Mouse (Mus musculus) right cerebral cortex, postnatal 14 days (tissue): ENCODE measurements around the gene Gm44511.
"Not testable (repeated sequence)": the region's sequence is repeated elsewhere in the genome, so short reads cannot be mapped to it uniquely, and the experiment has no call there.

Experiments used
- DNase-seq: peaks from one replicate; pipeline ENCODE4 v3.0.0; 2022

The Gm44511 gene

DNA sequence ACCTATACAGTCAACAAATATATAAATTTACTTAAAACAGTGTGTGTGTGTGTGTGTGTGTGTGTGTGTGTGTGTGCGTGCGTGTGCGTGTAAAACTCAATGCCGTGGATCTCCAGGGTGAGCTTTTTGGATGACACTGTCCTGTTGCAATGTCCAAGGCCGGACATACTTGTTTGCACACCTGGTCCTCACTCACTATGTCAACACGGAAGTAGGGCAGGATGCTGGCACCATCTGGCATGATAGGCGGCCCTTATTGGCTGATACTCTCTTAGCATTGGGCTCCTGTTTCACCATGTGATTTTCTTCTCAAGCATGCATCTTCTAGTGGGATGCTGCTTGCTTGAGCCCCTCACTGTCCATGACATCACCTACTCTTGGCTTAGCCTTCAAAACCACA is 13.8 kb upstream of the Gm44511 start:
- DNase-seq, result no peak

DNA sequence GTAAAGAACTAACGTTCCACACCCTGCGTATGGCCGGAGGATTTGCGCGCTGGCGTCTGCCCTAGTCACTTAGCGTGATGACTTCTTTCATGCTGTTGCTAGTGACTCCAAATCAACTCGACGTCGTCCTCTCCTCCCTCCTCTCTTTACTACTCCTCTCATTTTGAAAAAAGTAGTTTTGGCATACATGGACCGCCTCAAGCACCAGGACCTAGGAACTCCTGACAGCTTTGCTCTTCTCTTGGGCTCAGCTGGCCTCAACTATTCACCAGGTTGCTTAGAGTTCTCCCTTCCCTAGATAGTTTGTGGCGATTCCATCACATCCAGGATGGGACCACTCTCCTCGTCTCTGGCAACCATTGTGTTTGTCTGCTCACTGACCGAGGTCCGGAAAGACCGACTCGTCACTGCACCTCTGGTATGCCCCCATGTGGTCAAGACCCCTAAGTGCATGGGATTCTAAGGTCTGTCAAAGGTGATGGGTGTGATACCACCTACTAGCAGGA is 13.2 kb upstream of the Gm44511 start:
- DNase-seq, result peak; percentile 52

DNA sequence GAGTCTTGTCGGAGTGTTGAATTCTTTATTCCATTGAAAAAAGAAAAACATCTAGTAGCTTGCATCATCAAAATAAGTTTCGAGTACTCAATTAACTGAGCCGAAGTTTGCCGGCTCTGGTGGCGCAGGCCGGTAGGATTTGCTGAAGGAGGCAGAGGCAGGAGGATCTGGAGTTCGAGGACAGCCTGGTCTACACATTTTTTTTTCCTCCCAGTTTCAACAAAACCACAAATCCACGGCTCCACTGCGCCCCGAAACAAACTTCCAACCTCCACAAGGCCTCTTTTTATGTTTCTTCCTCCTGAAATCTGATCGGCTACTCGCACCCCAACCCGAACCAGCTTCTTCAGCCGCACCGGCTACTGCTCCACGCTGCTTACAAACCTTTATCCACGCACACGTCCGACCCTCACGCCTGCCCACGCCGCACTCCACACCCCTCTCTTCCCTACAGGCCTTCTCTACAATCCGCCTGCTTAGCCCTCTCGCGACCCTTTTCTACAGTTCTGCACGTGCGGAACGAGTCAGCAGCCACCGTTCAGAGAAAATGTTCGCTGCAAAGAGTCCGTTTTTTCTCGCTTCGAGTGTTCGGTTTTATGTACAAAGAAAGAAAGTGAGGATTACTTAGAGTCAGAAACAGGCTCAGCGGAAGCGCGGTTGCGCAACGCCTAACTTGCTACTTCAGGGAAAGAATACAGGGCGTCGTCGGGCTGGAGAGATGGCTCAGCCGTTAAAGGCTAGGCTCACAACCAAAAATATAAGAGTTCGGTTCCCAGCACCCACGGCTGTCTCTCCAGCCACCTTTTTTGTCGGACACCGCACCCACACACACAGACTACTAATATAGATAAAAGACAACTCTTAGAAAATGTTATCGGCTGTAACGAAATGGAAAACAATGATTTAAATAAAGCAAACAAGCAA is 12.5 kb upstream of the Gm44511 start:
- peak; percentile 75 for DNase-seq

DNA sequence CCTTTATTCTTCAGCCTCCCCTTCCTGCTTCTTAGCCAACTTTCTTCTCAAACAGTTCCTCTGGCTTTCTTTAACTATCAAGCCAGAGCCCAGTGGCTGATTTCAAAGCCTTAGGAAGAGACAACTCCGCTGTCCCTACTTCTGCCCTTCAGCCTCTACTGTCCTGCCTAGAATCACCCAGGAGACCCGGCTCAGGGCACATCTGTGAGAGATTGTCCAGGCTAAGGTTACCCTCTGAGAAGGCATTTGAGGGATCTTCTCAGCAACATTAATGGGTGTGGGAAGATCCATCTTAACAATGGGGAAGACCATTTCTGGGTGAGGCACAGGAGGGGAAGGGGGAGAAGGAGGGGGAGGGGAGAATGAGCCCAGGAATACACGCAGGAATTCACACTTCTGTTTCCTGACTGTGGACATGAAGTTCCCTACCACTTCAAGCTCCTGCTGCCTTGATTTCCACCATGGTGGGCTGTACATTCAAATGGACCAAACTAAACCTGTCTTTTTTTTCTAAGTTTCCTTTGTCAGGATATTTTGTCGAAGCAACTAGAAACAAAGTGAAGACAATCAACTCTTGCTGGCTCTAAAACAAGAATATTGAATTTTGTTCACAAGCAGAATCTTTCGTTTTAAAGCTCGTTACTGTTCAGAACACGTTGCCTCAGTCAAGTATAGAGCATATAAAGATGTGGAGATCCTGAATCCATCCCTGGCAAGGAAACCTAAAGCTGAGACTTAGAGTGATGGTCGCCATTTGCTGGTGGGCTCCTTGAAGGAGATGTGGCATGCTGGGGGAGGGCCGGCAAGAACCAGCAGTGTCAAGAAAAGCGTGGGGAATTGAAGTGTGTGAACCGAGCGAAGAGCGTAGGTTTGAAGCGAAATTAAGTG is 11.6 kb upstream of the Gm44511 start:
- no peak for DNase-seq

DNA sequence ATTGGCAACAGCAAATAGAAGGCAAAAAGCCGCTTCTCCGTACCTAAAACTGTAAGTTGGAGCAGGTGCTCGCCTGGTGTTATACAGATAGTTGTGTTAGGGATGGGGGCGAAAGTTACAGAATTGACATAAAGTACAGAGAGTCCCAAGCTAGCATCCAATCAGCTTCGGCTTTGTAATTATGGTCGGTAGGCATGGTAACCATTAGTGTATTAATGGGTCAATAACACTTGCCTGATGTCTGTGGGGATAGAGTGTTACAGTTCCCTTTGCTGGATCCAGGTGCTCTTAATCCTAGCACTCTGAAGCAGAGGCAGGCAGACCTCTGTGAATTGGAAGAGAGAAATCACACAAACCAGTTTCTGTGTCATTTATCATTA is 10.8 kb upstream of the Gm44511 start:
- no peak for DNase-seq

DNA sequence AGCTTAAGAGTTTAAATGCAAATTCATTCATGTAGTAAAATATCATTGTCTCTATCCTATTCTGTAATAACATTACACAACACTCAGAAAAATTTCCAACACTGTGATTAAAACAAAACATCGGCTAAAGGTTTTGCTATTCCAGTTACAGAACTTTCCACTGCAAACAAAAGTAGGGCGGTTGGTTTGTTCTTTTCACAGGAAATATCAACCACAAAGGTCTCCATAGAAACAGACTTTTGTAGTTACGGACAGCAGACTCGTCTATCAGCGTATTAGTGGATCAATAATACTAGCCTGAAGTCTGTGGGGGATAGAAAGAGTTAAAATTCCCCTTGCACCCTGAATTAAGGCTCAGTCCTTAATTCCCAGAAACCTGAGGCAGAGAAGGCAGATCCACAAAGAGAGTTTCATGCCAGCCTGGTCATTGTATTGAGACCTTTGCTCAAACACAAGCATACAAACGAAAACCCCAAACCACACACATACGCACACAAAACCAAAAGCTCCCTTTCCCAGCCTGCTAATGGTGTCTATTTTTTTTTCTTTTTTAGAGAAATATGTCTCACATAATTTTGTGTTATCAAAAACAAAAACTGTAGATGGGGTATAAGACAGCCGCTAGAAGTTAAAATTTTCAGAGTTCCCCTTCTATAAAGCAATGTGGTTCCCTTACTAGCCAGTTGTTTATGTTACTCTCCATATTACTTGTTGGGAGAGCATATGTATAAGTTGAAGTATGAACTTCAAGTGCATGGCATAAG is 10.3 kb upstream of the Gm44511 start:
- no peak for DNase-seq

DNA sequence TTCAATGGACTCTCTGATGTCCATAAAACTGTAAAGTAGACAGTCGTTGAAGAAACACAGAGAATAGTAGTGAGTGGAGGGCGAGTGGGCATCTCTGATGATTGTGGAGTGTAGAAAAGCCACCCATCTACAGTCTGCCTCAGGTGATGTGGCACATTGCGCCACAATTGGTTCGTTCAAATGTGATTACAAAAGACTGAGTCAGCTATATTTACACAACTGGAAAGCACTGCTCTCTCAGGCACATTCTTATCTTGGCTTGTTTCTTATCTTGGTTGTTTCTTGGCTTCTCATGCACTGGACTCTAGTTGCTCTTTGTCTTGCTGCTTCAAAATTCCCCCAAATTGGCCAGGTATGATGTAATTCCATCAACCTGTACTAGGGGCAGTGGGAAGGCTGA is 9.5 kb upstream of the Gm44511 start:
- DNase-seq, result no peak

DNA sequence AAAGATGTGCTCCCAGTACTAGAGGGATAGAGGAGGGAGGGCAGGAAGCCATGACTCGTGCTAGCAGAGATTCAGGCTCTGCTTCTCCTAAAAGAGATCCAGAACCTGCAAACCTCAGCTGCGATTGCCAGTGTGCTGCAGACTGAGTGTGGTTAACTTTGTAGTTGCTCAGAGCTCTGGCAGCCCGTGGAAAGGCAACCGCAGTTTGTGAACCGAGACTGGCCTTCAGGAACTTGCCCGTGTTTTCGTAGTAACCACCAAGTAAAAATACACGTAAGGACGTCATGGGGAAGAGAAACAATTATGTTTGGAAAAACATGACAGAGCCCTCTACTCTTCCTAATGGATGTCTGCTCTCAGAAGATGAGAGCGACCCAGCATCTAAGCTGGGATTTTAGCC is 6.9 kb upstream of the Gm44511 start:
- DNase-seq, result no peak

DNA sequence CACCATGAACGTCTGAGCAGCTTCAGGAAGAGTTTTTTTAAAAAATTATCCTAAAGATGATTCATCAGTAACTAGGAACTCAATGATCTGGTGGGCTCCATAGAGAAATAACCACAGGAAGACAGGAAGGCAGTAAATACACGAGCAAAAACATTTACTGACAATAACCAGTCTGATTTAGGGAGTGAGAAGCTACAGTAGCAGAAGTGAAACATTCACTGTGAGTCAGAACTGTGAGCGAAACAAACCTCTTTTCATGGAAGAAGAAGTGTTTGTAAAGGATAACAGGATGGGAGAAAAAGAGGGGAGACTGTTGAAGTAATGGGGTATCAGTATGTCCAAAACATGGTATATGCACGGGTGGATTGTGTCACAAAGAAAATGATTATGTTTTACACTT is 3.7 kb upstream of the Gm44511 start:
- no peak for DNase-seq

DNA sequence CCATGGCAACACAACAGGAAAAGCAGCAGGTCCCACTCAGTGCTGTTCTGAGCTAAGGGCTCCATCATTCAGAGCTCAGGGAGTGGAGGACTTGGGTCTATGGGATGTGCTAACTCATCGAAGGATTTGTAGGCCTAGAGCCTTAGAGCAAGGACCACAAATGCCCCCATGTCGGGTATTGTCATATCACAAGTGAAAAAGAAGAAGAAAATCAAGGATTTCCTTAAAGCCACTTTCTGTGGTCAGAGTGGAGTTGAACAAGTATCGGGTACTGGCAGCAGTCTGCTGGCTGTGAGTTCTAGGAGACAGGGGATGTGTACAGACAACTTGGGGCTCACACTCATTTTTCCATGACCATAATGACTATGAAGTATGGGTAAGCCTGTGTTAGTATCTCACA is 666 bp upstream of the Gm44511 start:
- no peak for DNase-seq

DNA sequence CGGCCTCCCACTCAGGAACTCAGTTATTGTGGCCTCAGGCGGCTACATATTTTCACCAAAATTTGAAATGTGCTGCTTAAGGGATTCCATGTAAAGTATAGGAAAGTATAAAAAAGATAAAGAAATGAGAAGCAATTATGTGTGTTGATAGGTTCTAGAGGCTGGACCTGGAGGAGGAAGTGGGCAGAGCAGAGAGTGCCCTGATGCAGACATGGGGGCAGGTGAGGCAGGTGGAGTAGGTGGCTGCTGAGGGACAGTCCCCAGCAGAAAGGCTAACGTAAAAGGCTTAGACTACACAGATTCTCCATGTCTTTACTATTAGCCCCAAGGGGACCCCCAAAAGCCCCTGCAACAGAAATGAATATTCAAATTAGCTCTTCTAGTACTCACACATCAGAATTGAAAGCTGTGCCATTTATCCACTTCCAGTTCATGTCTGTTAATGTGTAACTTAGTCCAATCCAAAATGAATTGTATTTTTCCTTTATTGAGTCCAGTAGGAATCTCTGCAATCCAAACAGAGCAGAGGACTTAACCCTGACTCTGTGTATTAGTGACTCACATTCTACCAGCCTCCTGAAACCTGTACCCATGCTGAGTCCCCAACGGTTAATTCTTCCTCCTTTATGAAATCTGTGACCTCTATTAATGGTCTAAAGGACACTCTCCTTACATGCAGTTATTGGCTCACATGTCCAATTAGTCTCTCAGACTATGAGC is 7.9 kb downstream of the Gm44511 start:
- DNase-seq, result no peak

DNA sequence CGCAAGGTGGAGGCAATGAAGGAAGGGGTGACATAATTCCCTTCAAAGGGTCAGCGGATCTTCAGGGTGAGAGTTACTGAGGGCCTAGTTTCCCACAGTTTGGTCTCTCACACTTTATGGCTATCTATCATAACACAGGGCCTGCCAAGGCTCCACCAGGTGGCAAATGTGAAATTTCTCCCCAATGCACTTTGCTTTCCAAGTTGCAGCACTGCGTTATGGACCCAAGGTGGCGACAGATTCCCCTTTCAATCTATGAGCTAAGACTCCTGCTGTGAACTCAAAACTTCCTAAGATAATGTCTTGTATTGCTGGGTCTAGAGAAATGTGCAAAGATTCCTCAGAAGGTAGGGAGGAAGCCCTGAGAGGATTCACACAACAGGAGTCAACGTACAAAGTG is 17.6 kb downstream of the Gm44511 start:
- DNase-seq, result peak; percentile 18

DNA sequence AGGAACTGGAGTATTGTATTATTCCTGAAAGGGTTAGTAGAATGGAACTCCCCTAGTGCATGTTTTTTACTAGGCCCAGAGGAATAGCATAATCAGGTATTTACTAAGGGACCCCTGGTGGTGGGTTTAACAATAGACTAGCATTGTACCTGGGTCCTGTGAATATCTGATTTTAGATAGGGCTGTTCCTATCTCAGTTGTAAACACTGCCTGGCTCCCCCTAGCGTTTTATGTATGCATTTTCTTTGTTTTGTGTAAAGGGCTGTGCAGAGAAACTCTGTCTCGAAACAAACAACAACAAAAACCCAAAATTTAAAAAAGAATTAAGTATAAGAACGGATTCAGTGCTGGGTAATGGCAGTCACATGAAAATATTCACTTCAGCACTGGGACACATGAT is 19.1 kb downstream of the Gm44511 start:
- no peak for DNase-seq

DNA sequence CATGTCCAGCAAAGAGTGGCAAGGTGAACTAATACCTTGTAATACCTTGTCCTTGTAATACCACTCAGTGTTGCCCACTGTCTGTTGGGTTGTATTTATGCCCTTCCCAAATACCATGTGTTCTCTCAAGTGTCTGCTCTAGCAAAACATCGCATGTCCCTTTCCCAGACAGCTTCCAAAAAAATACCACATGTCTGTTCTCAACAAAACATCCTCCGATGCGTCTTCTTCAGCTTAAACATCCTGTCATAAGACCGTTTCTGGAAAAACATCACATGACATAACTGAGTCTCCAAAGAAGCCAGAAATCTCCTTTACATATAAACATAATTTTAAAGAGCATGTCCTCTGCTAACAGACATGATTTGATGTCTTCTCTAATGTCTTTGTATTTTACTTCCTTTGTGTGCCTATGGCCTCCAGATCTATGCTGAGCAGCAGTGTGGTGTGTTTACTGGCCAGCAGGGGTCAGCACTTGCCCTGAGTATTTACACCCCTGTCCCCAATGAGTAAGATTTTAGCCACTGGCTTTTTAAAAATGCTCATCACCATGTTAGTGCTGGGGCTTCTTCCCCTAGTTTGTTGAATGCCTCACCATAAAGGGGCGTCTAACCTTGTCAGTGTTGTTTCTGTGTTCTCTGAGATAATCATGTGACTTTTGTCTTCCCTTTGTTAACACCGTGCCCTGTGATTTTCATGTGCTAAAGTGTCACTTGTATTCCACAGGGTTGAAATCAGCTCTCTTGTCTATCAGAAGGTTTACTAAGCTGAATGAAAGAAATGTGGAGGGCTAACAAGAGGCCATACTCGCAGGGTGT is 21.1 kb downstream of the Gm44511 start:
- peak; percentile 66 for DNase-seq

DNA sequence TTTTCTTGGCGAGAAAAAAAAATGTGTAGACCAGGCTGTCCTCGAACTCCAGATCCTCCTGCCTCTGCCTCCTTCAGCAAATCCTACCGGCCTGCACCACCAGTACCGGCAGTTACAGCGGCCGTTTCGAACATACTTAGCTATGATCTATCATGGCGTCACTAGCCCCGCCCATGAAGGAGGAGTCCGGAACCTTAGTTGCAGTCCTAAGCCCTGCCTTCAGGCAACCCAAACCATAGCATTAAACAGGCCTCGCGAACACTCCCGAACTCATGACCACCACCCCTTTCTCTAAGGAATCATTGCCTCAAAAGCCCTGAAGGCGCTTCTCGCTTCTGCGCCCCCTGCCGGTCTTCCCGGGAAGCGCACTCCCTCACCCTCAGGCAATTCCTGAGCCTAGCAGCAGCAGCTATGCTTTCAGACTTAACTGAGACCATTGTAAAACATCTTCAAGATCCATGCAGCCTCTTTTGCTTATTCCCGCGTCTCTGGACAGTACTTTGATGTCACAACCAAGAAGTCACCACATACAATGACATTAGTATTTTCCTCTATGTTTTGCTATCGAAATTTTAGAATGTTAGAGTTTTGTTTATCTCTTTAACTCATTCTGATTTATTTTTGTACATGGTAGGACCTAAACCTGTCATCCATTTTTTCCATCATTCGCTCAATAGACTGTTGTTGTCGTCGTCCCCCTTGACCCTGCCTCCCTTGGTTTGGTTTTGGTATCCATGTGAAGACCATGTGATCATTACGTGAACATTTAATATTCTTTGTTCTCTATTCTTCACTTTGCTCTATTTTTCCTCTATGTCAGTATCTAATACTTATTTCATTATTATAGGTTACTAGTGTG is 22.9 kb downstream of the Gm44511 start:
- peak; percentile 98 for DNase-seq

DNA sequence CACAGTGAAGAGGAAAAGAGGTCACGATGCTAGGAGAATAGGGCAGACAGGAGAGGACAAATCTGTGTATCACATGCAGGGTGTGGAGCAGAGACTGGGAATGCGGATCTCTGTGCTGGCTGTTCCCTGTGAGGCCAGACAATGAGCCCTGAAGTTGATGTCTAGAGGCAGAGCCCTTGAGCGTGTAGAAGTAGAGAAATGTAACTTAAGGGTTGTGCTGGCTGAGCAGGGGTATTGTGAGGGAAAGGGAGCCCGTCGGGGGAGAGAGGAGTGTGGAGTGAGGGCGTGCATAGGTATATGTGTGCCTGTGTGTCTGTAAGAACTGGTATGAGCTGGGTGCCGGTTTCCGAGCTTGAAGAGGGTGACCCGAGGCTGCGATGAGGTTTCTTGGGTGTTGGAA is 23.6 kb downstream of the Gm44511 start:
- DNase-seq, result no peak

DNA sequence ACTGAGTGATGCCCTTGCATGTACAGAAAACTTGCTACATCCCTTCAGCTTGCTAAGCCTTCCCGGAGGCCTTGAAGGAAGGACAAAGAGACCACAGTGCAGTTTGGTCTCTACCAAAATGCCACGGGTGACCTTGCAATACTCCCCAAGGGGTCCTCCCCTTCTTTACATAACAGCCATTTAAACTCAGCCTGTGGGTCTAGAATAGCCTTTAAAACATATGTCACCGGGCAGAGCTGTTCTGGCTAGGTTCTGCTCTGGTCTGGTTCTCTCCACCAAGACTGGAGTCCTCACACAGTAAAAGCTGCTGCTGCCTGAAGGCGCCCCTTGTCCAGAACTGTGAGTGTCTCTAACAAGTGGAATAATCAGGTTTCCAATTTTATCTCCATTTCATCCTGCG is 25.4 kb downstream of the Gm44511 start:
- DNase-seq, result not testable (repeated sequence)

DNA sequence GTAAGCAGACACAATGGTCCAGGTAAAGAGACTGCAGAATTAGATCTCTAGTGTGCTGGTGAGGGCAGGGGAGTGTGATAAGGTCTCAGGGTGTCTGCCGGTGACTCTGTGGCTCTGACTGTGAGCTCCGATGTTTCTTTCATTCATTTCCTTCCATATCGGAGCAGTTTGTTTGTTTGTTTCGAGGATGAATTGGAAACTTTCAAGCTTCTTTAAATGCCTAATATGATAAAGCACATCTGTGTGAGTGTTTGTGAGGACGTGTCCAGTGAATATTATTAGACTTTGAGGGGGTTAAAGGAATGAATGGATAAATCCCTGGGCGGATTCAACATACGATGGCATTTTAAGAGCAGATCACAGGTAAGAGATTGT is 26.2 kb downstream of the Gm44511 start:
- DNase-seq, result no peak

DNA sequence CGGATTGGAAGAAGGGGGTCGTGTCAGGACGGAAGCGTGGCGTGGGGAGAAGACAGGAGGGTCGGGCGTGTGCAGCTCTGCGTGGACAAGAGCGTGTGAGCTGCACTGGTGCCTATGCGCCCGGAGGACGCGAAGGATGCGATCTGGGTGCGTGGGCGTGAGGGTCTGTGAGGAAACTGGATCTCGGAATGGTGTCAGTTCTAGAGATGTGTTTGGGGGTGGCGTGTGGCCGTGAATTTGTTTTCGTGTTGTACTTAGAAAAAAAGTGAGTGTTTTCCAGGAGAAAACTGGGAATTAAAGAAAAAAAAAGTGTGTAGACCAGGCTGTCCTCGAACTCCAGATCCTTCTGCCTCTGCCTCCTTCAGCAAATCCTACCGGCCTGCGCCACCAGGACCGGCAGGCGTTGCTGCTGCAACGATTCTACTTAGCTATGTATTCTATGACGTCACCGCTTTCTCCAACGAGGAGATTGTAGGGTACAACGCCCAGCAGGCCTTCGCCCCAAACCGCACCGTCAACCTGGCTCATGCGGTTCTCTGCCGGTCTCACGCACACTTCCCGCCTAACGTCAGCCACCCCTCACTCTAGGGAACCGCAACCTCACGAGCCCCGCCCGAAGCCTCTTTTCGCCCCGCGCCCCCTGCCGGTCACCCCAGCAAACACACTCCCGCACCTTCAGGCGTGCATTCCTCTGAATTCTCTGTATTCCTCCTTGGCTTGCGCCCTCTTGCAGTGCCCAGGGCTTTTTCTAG is 26.8 kb downstream of the Gm44511 start:
- peak; percentile 70 for DNase-seq

DNA sequence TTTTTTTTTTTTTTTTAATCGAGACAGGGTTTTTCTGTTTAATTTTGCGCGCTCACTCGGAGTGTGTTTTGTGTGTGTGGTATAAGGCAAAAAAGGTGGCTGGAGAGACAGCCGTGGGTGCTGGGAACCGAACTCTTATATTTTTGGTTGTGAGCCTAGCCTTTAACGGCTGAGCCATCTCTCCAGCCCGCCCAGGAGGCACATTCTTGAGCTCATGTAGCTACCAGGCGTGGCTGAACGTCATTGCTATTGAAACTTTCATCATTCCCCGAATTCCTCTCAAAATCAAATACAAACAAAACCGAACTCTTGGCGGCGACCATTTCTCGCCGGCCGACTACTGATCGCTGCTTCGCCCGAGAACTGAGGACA is 27.4 kb downstream of the Gm44511 start:
- DNase-seq, result peak; percentile 51
